Mouse (Mus musculus) forebrain, embryonic 14.5 days (tissue): ENCODE measurements around the gene Gmds. TPM values are rescaled to one million over a fixed set of nuclear protein-coding genes. Genes with fewer than 3 reads are reported as not detected.

Experiments
- ATAC-seq: fragments of 200-750 bp; cut with Nextera tagmentation; 2 replicates; pipeline ENCODE4 v1.8.0; 2017; ENCODE audit warnings: mild to moderate bottlenecking, moderate library complexity
- DNase-seq: peaks from one replicate; pipeline ENCODE4 v3.0.0-alpha.2; 2015; ENCODE audit warnings: low spot score
- H3K27ac ChIP-seq: fragments of 300-500 bp; sonication (generic); 2 replicates; pipeline ENCODE4 v1.5.1; 2014; ENCODE audit warnings: low read depth, mild to moderate bottlenecking, control low read depth, low read length, moderate library complexity
- H3K27me3 ChIP-seq: fragments of 300-500 bp; sonication (generic); replicated peaks from 2 replicates; pipeline ENCODE4 v1.6.1; 2014; ENCODE audit warnings: low read length, control low read depth, mixed read lengths; ENCODE audit not compliant: control insufficient read depth, insufficient read depth
- H3K36me3 ChIP-seq: fragments of 300-500 bp; sonication (generic); 2 replicates; pipeline ENCODE4 v1.6.1; 2014; ENCODE audit warnings: low read length, control low read depth; ENCODE audit not compliant: control insufficient read depth, insufficient read depth
- H3K4me1 ChIP-seq: fragments of 300-500 bp; sonication (generic); 2 replicates; pipeline ENCODE4 v1.6.1; 2014; ENCODE audit warnings: antibody characterized with exemption, low read length, control low read depth; ENCODE audit not compliant: control insufficient read depth, insufficient read depth
- H3K4me2 ChIP-seq: fragments of 300-500 bp; sonication (generic); 2 replicates; pipeline ENCODE4 v1.6.1; 2014; ENCODE audit warnings: mild to moderate bottlenecking, control low read depth, low read length
- H3K4me3 ChIP-seq: fragments of 300-500 bp; sonication (generic); 2 replicates; pipeline ENCODE4 v1.5.1; 2014; ENCODE audit warnings: low read depth, low read length, control low read depth
- H3K9ac ChIP-seq: fragments of 300-500 bp; sonication (generic); 2 replicates; pipeline ENCODE4 v1.6.1; 2014; ENCODE audit warnings: mild to moderate bottlenecking, low read length, control low read depth, moderate library complexity
- H3K9me3 ChIP-seq: fragments of 300-500 bp; sonication (generic); replicated peaks from 2 replicates; pipeline ENCODE4 v1.6.1; 2016; ENCODE audit warnings: low read length, control low read depth, mixed read lengths; ENCODE audit not compliant: control insufficient read depth
- WGBS: fragments of 180-500 bp; shearing (Covaris S2); extraction: QIAGEN DNeasy Blood & Tissue Kit; methylation state at CpG from one replicate; pipeline ENCODE4 v1.1.7; 2014; 5-methylcytosine and 5-hydroxymethylcytosine counted together
- polyA plus RNA-seq: library from polyadenylated mRNA; unstranded; fragments of >200 nt; fragmentation: Nextera tagmentation; extraction: Ambion mirVana; gene quantifications from 2 replicates; pipeline ENCODE4 v1.2.1, GENCODE M21; 2014

The Gmds gene
- polyA plus RNA-seq, 1 experiment from 2014 or later, result 31.1 TPM

DNA sequence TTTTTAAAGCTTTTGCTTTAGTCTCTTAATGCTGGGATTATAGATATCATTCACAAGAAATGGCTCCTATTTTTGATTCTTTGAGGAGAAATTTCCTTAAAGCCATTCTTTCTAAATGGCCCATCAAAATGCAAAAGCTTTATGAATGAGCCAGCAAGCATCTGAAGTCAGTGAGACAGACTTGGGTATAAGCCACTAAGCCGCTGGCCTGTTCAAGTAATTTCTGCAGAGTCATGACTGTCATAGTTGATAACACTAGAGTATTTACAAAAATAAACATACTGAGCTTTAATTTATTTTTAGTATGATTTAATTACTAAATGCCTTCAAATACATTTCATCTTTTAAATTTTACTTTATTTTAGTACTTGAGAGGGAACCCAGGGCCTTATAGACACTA is 297.7 kb downstream of the Gmds start:
- no peaks in the 10 kb centered on the region for H3K36me3 ChIP-seq
- ATAC-seq (no peak), DNase-seq (no peak)
- H3K4me2 ChIP-seq, result no peak overlapping the region
- no peak overlapping the region for H3K4me3 ChIP-seq
- WGBS, result 92% methylated on average over 1 of the region's 1 CpGs
- no peak overlapping the region for H3K27ac ChIP-seq
- H3K4me1 ChIP-seq, result no peaks in the 10 kb centered on the region
- no peaks in the 10 kb centered on the region for H3K9me3 ChIP-seq
- H3K9ac ChIP-seq, result no peak overlapping the region
- no peaks in the 10 kb centered on the region for H3K27me3 ChIP-seq

DNA sequence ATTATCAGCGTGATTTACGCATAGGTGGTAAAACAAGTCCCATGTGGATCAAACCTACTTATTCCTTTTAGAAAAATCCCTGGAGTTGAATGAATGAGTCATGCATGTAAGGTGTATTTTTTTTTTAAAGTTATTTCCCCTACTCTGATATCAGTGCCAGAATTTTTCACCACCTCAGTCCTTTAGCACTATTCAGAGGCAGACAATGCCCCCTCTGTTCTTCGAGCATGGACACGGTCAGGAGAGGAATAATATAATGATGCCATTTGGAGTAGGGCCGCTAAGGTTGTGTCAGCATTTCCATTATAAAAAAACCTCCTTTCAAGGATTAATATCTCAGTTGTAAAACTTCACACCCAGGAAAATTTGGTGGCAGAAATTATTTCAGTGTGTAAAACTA is 301.6 kb downstream of the Gmds start:
- WGBS, result 23% methylated on average over 5 of the region's 5 CpGs
- Histone ChIP-seq H3K4me2 (no peak overlapping the region), H3K9ac (no peak overlapping the region), H3K9me3 (no peaks in the 10 kb centered on the region), H3K36me3 (no peaks in the 10 kb centered on the region), H3K4me3 (no peak overlapping the region), H3K4me1 (no peaks in the 10 kb centered on the region), H3K27ac (no peak overlapping the region), H3K27me3 (no peaks in the 10 kb centered on the region)
- ATAC-seq (no peak), DNase-seq (peak; percentile 30)

DNA sequence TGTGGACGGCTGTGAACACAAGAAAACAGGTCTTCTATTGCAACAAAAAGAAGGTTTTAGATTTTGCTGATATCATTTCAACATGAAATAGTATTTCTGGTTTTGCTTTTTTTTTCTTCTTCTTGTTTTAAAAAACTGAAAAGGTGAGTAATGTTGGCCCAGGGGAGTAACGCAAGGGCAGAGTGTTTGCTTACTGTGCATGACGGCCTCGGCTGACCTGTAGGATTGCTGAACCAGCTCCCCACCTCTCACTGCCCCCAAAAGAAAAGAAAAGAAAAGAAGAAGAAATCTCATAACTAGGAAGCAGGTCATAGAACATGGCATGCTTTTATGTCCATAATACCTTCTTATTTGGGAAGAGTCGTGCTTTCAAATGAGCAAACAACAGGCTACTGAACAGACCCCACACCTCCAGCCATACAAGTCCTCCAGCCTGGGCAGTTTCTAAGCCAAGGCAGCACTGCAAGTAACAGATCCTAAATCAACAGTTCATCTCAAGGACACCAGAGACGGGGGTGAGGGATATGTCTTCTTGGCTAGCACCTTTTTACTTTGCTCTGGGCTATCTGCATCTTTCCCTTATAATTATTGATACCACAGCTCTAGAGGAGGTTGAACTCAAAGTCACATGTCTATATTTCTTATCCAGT is 303.6 kb downstream of the Gmds start:
- ATAC-seq (no peak), DNase-seq (no peak)
- Histone ChIP-seq H3K4me3 (no peak overlapping the region), H3K36me3 (no peaks in the 10 kb centered on the region), H3K27me3 (no peaks in the 10 kb centered on the region), H3K4me2 (no peak overlapping the region), H3K27ac (no peak overlapping the region), H3K4me1 (no peaks in the 10 kb centered on the region), H3K9ac (no peak overlapping the region), H3K9me3 (no peaks in the 10 kb centered on the region)
- 88% methylated on average over 6 of the region's 6 CpGs for WGBS

DNA sequence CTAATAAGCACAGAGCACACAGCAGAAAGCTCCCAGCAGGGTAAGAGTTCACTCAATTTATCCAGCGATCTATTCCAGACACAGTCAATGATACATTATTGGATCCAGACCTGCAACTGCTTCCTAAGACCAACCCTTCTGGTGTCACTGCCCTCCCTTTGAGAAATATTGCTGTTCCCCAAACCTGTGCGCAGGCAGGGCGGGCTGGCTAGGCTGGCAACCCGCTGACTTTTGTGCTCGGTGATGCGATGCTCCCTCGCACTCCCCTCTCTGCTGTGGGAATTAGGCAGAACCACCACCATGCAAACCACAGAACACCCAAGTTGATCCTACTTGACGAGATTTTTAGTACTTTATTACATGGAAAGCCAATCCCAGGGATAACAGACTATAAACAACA is 304.4 kb downstream of the Gmds start:
- H3K9ac ChIP-seq, result no peak overlapping the region
- H3K36me3 ChIP-seq, result no peaks in the 10 kb centered on the region
- DNase-seq (no peak), ATAC-seq (no peak)
- H3K27ac ChIP-seq, result no peak overlapping the region
- no peaks in the 10 kb centered on the region for H3K9me3 ChIP-seq
- no peak overlapping the region for H3K4me2 ChIP-seq
- H3K4me3 ChIP-seq, result no peak overlapping the region
- WGBS, result 41% methylated on average over 8 of the region's 8 CpGs
- H3K4me1 ChIP-seq, result no peaks in the 10 kb centered on the region
- no peaks in the 10 kb centered on the region for H3K27me3 ChIP-seq

DNA sequence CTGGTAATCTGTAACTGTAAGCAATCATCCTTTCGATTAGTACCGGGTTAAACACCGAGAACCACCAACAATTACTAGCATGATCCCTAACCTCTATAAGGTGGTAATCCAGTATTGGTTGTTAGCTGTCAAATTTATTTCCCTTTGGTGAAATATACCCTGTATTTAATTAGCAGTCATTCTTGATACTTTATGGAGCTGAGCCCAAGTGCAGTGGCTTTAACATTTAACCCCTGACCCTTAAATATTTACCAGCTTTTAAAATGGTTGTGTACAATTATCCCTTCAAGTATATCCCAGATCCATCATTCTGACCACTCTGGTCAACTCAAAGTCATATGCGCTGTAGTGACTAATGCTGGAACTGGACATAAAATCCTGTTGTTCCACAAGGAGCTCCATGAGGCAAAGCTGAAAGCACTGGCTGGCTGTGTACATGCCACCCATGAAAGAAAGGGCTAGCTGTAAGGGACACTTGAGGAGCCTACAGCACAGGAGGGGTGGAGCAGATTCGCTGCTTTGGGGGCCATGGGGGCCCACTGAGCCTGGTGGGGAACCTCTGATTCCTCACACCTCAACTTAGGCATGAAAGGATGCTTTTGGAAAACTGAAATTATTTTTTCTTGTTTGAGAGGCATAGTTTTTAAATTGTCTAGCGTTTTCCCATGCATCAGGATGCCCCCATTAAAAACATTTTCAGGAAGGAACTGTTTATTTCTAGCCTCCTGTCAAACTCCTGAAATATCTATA is 312.1 kb downstream of the Gmds start:
- 86% methylated on average over 6 of the region's 6 CpGs for WGBS

DNA sequence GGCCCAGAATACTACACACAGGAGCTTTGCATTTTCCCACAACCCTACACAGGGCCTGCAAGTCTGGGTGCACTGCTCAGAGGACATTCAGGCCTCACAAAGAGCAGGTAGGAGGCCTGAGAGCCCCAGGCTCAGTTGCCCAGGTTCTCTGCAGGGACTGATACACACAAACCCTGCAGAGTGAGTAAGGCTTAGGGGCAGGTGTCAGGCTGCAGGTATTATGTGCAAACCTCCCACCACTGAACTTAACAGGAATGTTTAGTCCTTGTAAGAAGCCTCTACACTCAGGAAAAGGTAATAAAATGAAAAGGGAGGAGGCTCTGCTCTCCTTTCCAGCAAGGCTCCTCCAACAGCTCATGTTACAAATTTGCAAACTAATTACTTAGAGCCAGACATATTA is 313.7 kb downstream of the Gmds start:
- no peak for ATAC-seq
- H3K4me1 ChIP-seq, result peaks cover 7% of the 10 kb centered on the region; the same call in 1 of the 2 replicates
- H3K36me3 ChIP-seq, result no peaks in the 10 kb centered on the region
- H3K9me3 ChIP-seq, result no peaks in the 10 kb centered on the region
- H3K9ac ChIP-seq, result no peak overlapping the region
- no peak overlapping the region for H3K4me2 ChIP-seq
- no peaks in the 10 kb centered on the region for H3K27me3 ChIP-seq
- DNase-seq, result no peak
- no peak overlapping the region for H3K4me3 ChIP-seq
- no peak overlapping the region for H3K27ac ChIP-seq

More for the DNA sequence above, 312.1 kb downstream of the Gmds start:
- ATAC-seq (no peak), DNase-seq (no peak)
- Histone ChIP-seq H3K9ac (no peak overlapping the region), H3K4me1 (no peaks in the 10 kb centered on the region), H3K4me2 (no peak overlapping the region), H3K27ac (no peak overlapping the region), H3K27me3 (no peaks in the 10 kb centered on the region), H3K4me3 (no peak overlapping the region), H3K36me3 (no peaks in the 10 kb centered on the region), H3K9me3 (no peaks in the 10 kb centered on the region)

DNA sequence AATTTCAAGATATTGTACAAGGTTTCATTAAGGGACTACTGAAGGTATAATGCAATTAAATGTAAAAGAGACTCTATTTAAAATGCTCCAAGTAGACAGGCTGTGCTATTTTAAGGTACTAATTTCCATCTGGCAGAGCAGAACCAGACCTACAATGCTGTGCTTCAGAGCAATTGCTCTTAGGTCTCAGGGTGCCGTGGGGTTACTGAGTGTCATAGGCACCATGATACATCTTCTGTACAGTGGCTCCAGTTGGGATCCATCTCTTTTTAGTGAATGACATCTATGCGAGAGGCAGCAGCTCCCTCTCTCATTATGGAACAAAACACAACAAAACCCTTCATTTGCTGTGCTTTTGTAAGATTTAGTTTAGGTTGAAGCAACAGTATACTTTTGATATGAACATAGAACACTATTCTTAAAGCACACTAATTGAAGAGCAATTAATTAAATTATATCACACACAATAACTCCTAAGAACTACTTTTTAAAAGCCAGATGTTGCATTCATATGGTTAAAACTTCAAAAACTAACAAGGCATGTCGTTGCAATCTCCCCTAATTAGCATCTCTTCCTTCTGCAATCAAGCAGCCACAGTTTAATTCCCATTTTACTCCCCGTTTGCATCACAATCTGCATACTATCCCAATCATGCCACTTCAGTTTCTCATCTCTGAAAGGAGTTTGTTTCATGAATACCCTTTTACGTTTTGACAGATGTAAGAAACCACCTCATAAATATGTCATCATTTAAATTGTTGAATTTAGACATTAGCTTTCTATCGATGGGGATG is 317.9 kb downstream of the Gmds start:
- no peaks in the 10 kb centered on the region for H3K9me3 ChIP-seq
- H3K36me3 ChIP-seq, result no peaks in the 10 kb centered on the region
- 13% methylated on average over 6 of the region's 6 CpGs for WGBS
- ATAC-seq, result peak; percentile 72
- H3K9ac ChIP-seq, result no peak overlapping the region
- H3K4me1 ChIP-seq, result peaks cover 15% of the 10 kb centered on the region
- no peak overlapping the region for H3K27ac ChIP-seq
- peak; percentile 66 for DNase-seq
- H3K27me3 ChIP-seq, result no peaks in the 10 kb centered on the region
- H3K4me3 ChIP-seq, result no peak overlapping the region
- H3K4me2 ChIP-seq, result no peak overlapping the region

DNA sequence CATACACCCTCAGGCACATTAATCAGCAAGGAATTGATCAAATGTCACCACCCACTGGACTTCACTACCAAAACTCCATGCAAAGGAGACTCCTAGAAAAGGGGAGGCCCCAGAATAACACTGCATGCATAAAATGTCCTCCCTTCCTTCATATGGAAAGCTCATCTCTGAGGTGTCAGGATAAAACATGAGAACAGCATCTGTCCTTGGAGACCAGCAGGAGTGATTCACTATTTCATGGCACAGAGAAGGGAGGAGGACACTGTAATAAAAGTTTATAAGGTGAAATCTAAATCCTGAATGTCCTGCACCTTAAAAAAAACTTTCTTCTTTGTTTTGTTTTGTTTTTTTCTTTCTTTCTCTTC is 319.3 kb downstream of the Gmds start:
- no peak for ATAC-seq
- no peaks in the 10 kb centered on the region for H3K27me3 ChIP-seq
- peaks cover 15% of the 10 kb centered on the region for H3K4me1 ChIP-seq
- H3K4me3 ChIP-seq, result no peak overlapping the region
- H3K9ac ChIP-seq, result no peak overlapping the region
- H3K9me3 ChIP-seq, result no peaks in the 10 kb centered on the region
- no peak overlapping the region for H3K4me2 ChIP-seq
- H3K36me3 ChIP-seq, result no peaks in the 10 kb centered on the region
- DNase-seq, result no peak
- H3K27ac ChIP-seq, result no peak overlapping the region
